Mouse (Mus musculus) brain, embryonic 14.5 days (tissue): ENCODE data around the gene Akap7.

Source experiments
- CTCF ChIP-seq: fragments of 200-500 bp; IDR thresholded peaks from 2 replicates; pipeline ENCODE4 v1.5.1; 2012; ENCODE audit warnings: inconsistent platforms, mild to moderate bottlenecking, moderate library complexity, borderline replicate concordance; ENCODE audit not compliant: insufficient read depth, insufficient read length; ENCODE audit errors: extremely low read depth
- POLR2A ChIP-seq: fragments of 200-500 bp; IDR thresholded peaks from 2 replicates; pipeline ENCODE4 v1.6.1; 2012; ENCODE audit warnings: mild to moderate bottlenecking, inconsistent platforms, borderline replicate concordance; ENCODE audit not compliant: poor library complexity, insufficient read depth, insufficient read length, severe bottlenecking; ENCODE audit errors: extremely low read depth

- no peak for TF ChIP-seq POLR2A
- no peak for TF ChIP-seq CTCF
Observed at GRCm38 (mm10) chr10:25208619-25209018, 99.1 kb downstream of the Akap7 start.
